Mouse (Mus musculus): ENCODE results near the gene Retnlb. TPM values are rescaled to one million over a fixed set of nuclear protein-coding genes. Genes with fewer than 3 reads are reported as not detected.
"Not testable (repeated sequence)": the region's sequence is repeated elsewhere in the genome, so short reads cannot be mapped to it uniquely, and the experiment has no call there.

Gene Retnlb
- polyA plus RNA-seq, 2 experiments, result not detected

- Histone ChIP-seq H3K4me2 (ENCODE audit: low read depth) (no peak overlapping the region), H3K36me3 (replicated peaks; ENCODE audit: control insufficient read depth, insufficient read depth, low read depth) (no peaks in the 10 kb centered on the region), H3K27ac (no peak overlapping the region), H3K9ac (replicated peaks) (no peak overlapping the region), H3K4me1 (replicated peaks; ENCODE audit: control insufficient read depth in 2 of 2, insufficient read depth in 2 of 2, low read length in 1 of 2) (no peaks in the 10 kb centered on the region), H3K27me3 (ENCODE audit: control insufficient read depth, insufficient read depth, low read length) (no peaks in the 10 kb centered on the region), H3K4me3 (ENCODE audit: insufficient read depth in 1 of 2, low read depth in 2 of 2, low read length in 2 of 2) (no peak overlapping the region), H3K9me3 (ENCODE audit: control insufficient read depth, low read length) (no peaks in the 10 kb centered on the region)
- WGBS (ENCODE audit: insufficient replicate concordance), result 33% methylated on average over 1 of the region's 1 CpGs
- no peak for DNase-seq (ENCODE audit: low read depth in 3 of 3, low spot score in 3 of 3)
- ATAC-seq (ENCODE audit: insufficient read depth), result no peak
- no peak for TF ChIP-seq CTCF (IDR thresholded peaks at IDR 0.05; ENCODE audit: low read depth)
- no peak for TF ChIP-seq EP300 (IDR thresholded peaks at IDR 0.05; ENCODE audit: low read depth)
Measured at GRCm38 (mm10) chr16:48827625-48828024, 11.0 kb downstream of the Retnlb start.

- DNase-seq (ENCODE audit: low read depth in 3 of 3, low spot score in 3 of 3), result no peak
- WGBS (ENCODE audit: insufficient replicate concordance), result 38% methylated on average over 4 of the region's 4 CpGs
- no peak overlapping the region for H3K9ac ChIP-seq (replicated peaks)
- H3K27ac ChIP-seq, result no peak overlapping the region
- no peaks in the 10 kb centered on the region for H3K4me1 ChIP-seq (replicated peaks; ENCODE audit: control insufficient read depth in 2 of 2, insufficient read depth in 2 of 2, low read length in 1 of 2)
- H3K9me3 ChIP-seq (ENCODE audit: control insufficient read depth, low read length), result no peaks in the 10 kb centered on the region
- no peak for ATAC-seq (ENCODE audit: insufficient read depth)
- H3K27me3 ChIP-seq (ENCODE audit: control insufficient read depth, insufficient read depth, low read length), result no peaks in the 10 kb centered on the region
- no peaks in the 10 kb centered on the region for H3K36me3 ChIP-seq (replicated peaks; ENCODE audit: control insufficient read depth, insufficient read depth, low read depth)
- H3K4me3 ChIP-seq (ENCODE audit: insufficient read depth in 1 of 2, low read depth in 2 of 2, low read length in 2 of 2), result no peak overlapping the region
- no peak for TF ChIP-seq EP300 (IDR thresholded peaks at IDR 0.05; ENCODE audit: low read depth)
- no peak for TF ChIP-seq CTCF (IDR thresholded peaks at IDR 0.05; ENCODE audit: low read depth)
- H3K4me2 ChIP-seq (ENCODE audit: low read depth), result no peak overlapping the region
Measured at GRCm38 (mm10) chr16:48829060-48829459, 12.4 kb downstream of the Retnlb start.

- WGBS (ENCODE audit: insufficient replicate concordance), result 71% methylated on average over 7 of the region's 8 CpGs
- no peak overlapping the region for H3K9ac ChIP-seq (replicated peaks)
- DNase-seq (ENCODE audit: low read depth in 3 of 3, low spot score in 3 of 3) (no peak), ATAC-seq (ENCODE audit: insufficient read depth) (no peak)
- no peak overlapping the region for H3K27ac ChIP-seq
- no peaks in the 10 kb centered on the region for H3K4me1 ChIP-seq (replicated peaks; ENCODE audit: control insufficient read depth in 2 of 2, insufficient read depth in 2 of 2, low read length in 1 of 2)
- H3K4me2 ChIP-seq (ENCODE audit: low read depth), result no peak overlapping the region
- H3K36me3 ChIP-seq (replicated peaks; ENCODE audit: control insufficient read depth, insufficient read depth, low read depth), result no peaks in the 10 kb centered on the region
- no peak for TF ChIP-seq EP300 (IDR thresholded peaks at IDR 0.05; ENCODE audit: low read depth)
- no peak for TF ChIP-seq CTCF (IDR thresholded peaks at IDR 0.05; ENCODE audit: low read depth)
- H3K9me3 ChIP-seq (ENCODE audit: control insufficient read depth, low read length), result no peaks in the 10 kb centered on the region
- no peak overlapping the region for H3K4me3 ChIP-seq (ENCODE audit: insufficient read depth in 1 of 2, low read depth in 2 of 2, low read length in 2 of 2)
- H3K27me3 ChIP-seq (ENCODE audit: control insufficient read depth, insufficient read depth, low read length), result no peaks in the 10 kb centered on the region
Measured at GRCm38 (mm10) chr16:48832055-48832454, 15.4 kb downstream of the Retnlb start.

- 19% methylated on average over 1 of the region's 1 CpGs for WGBS (ENCODE audit: insufficient replicate concordance)
- H3K4me2 ChIP-seq (ENCODE audit: low read depth); H3K27ac ChIP-seq; H3K27me3 ChIP-seq (ENCODE audit: control insufficient read depth, insufficient read depth, low read length); H3K9me3 ChIP-seq (ENCODE audit: control insufficient read depth, low read length); H3K9ac ChIP-seq (replicated peaks); ATAC-seq (ENCODE audit: insufficient read depth); H3K4me3 ChIP-seq (ENCODE audit: insufficient read depth in 1 of 2, low read depth in 2 of 2, low read length in 2 of 2); DNase-seq (ENCODE audit: low read depth in 3 of 3, low spot score in 3 of 3); H3K4me1 ChIP-seq (replicated peaks; ENCODE audit: control insufficient read depth in 2 of 2, insufficient read depth in 2 of 2, low read length in 1 of 2); H3K36me3 ChIP-seq (replicated peaks; ENCODE audit: control insufficient read depth, insufficient read depth, low read depth): not testable (repeated sequence)
Measured at GRCm38 (mm10) chr16:48833626-48834025, 17.0 kb downstream of the Retnlb start.

GRCm38 (mm10) chr16:48842266-48842665 is 25.6 kb downstream of the Retnlb start, which contains the start of gene Retnla:
Retnla (plus strand) TSS chr16:48842551.
- Histone ChIP-seq H3K27me3 (ENCODE audit: control insufficient read depth, insufficient read depth, low read length) (no peaks in the 10 kb centered on the region), H3K4me3 (ENCODE audit: insufficient read depth in 1 of 2, low read depth in 2 of 2, low read length in 2 of 2) (no peak within 1 kb of the TSS), H3K36me3 (replicated peaks; ENCODE audit: control insufficient read depth, insufficient read depth, low read depth) (no peaks in the 10 kb centered on the region), H3K4me2 (ENCODE audit: low read depth) (no peak within 1 kb of the TSS), H3K27ac (no peak within 1 kb of the TSS), H3K9ac (replicated peaks) (no peak within 1 kb of the TSS), H3K4me1 (replicated peaks; ENCODE audit: control insufficient read depth in 2 of 2, insufficient read depth in 2 of 2, low read length in 1 of 2) (no peaks in the 10 kb centered on the region), H3K9me3 (ENCODE audit: control insufficient read depth, low read length) (no peaks in the 10 kb centered on the region)
- TF ChIP-seq CTCF (IDR thresholded peaks at IDR 0.05; ENCODE audit: low read depth) (no peak), EP300 (IDR thresholded peaks at IDR 0.05; ENCODE audit: low read depth) (no peak)
- no peak for DNase-seq (ENCODE audit: low read depth in 3 of 3, low spot score in 3 of 3)
- 61% methylated on average over 3 of the region's 3 CpGs for WGBS (ENCODE audit: insufficient replicate concordance)
- ATAC-seq (ENCODE audit: insufficient read depth), result no peak
